In genomic region chr4:135381355-135381754, GRCm38 (mm10) we compare ENCODE assay signal across 15 mouse cellular contexts.
"Had no signal": no experiment of that assay in that cellular context is flagged by ENCODE, and none has a peak within 500 bp of the region (broad histone marks: within the 10 kb centered on the region; RNA-seq: fewer than 3 reads in every experiment).

No protein-coding gene starts in this region.

- ATAC-seq: liver, embryonic 12.5 days; midbrain, embryonic 15.5 days had no signal

- H3K4me1 ChIP-seq: liver, embryonic 12.5 days; midbrain, embryonic 15.5 days had no signal

- H3K36me3 ChIP-seq: limb, embryonic 15.5 days; liver, embryonic 12.5 days; lung, embryonic 15.5 days; midbrain, embryonic 15.5 days had no signal

- H3K27me3 ChIP-seq: lung, embryonic 15.5 days had no signal

- H3K27ac ChIP-seq: layer of hippocampus, adult 2 months; left cerebral cortex, adult 2 months; limb, embryonic 15.5 days; liver, embryonic 12.5 days; lung, embryonic 15.5 days; macrophage; midbrain, embryonic 15.5 days had no signal

- H3K9me3 ChIP-seq: limb, embryonic 15.5 days; liver, embryonic 12.5 days; lung, embryonic 15.5 days; midbrain, embryonic 15.5 days had no signal

- DNase-seq: kidney, postnatal 10 days; kidney, postnatal 4 days; lung, postnatal 14 days; right cerebral cortex, postnatal 4 days; spleen, adult 18-20 months; thymus, adult 18-20 months; thymus, postnatal 14 days had no signal

- H3K9ac ChIP-seq: liver, embryonic 12.5 days; lung, embryonic 15.5 days; midbrain, embryonic 15.5 days had no signal

- H3K4me3 ChIP-seq: layer of hippocampus, adult 2 months; left cerebral cortex, adult 2 months; limb, embryonic 15.5 days; liver, embryonic 12.5 days; lung, embryonic 15.5 days; megakaryocyte, embryonic 14.5 days; midbrain, embryonic 15.5 days had no signal
